Mouse (Mus musculus): Measurements from ENCODE around the gene Slc17a7. TPM values are rescaled to one million over a fixed set of nuclear protein-coding genes. Genes with fewer than 3 reads are reported as not detected.

The Slc17a7 gene
- total and polyA plus RNA-seq, 3 experiments: 0.11 TPM; not detected in 2

- Histone ChIP-seq H3K4me3 (replicated peaks in 1 of 3; ENCODE audit: low read depth in 2 of 3, low read length in 2 of 3, poor library complexity in 1 of 3) (no peak overlapping the region), H3K4me1 (ENCODE audit: control insufficient read depth in 1 of 2, insufficient read depth in 2 of 2) (peaks cover 0 to 11% of the 10 kb centered on the region in 2 experiments; a peak in 3 of 4 replicates), H3K27ac (ENCODE audit: insufficient read depth, low read depth) (no peak overlapping the region), H3K9me3 (replicated peaks; ENCODE audit: low read length) (peaks cover 16% of the 10 kb centered on the region), H3K79me2 (replicated peaks; ENCODE audit: control insufficient read depth, extremely low read depth, insufficient read depth, poor library complexity, severe bottlenecking) (no peaks in the 10 kb centered on the region), H3K9ac (ENCODE audit: insufficient read depth, low read depth) (no peak overlapping the region), H3K36me3 (replicated peaks in 1 of 2; ENCODE audit: control insufficient read depth in 1 of 2, insufficient read depth in 1 of 2, low read length in 1 of 2) (peaks cover 0 to 12% of the 10 kb centered on the region in 2 experiments), H3K4me2 (ENCODE audit: insufficient read depth, low read depth, poor library complexity, severe bottlenecking) (no peak overlapping the region), H3K27me3 (replicated peaks) (peaks cover 63% of the 10 kb centered on the region)
- in situ Hi-C loops (cut with MboI; ENCODE audit: low pct_ligation_motif_present, low pct_unique_long_range_greater_than_20kb, low sequenced_read_pairs): loop anchor here (10.0 kb wide), 1 partner anchor 140 kb away; no protein-coding TSS in a partner anchor
- dilution Hi-C loops (cut with MboI; ENCODE audit: extremely low pct_ligation_motif_present, extremely low pct_unique_long_range_greater_than_20kb, low sequenced_read_pairs): no loop called here
- TF ChIP-seq JUND (conservative IDR thresholded peaks at IDR 0.05; ENCODE audit: low read depth, low read length): no peak
- TF ChIP-seq IRF4 (IDR thresholded peaks at IDR 0.05; ENCODE audit: low read depth, low read length): no peak
- TF ChIP-seq KAT2A (IDR thresholded peaks at IDR 0.05; ENCODE audit: insufficient replicate concordance, low read length): no peak
- TF ChIP-seq TCF12 (IDR thresholded peaks at IDR 0.05; ENCODE audit: low read depth, low read length): no peak
- no peak for TF ChIP-seq USF1 (IDR thresholded peaks at IDR 0.05; ENCODE audit: low read depth, low read length)
- no peak for TF ChIP-seq RAD21 (IDR thresholded peaks at IDR 0.05; ENCODE audit: low read depth, low read length)
- TF ChIP-seq POLR2AphosphoS2 (IDR thresholded peaks at IDR 0.05; ENCODE audit: low read depth, low read length): no peak
- TF ChIP-seq NRF1 (IDR thresholded peaks at IDR 0.05; ENCODE audit: low read depth, low read length): no peak
- no peak for TF ChIP-seq ELF1 (IDR thresholded peaks at IDR 0.05; ENCODE audit: low read depth, low read length)
- no peak for TF ChIP-seq MAX (IDR thresholded peaks at IDR 0.05; ENCODE audit: low read length)
- no peak for TF ChIP-seq SIN3A (IDR thresholded peaks at IDR 0.05; ENCODE audit: low read length)
- TF ChIP-seq HCFC1 (IDR thresholded peaks at IDR 0.05; ENCODE audit: low read depth, low read length): no peak
- no peak for TF ChIP-seq ZC3H11A (IDR thresholded peaks at IDR 0.05; ENCODE audit: low read depth, low read length)
- TF ChIP-seq GABPA (IDR thresholded peaks at IDR 0.05; ENCODE audit: insufficient replicate concordance, low read depth, low read length): no peak
- TF ChIP-seq ZNF384 (IDR thresholded peaks at IDR 0.05; ENCODE audit: low read depth, low read length): no peak
- no peak for TF ChIP-seq CTCF (conservative IDR thresholded peaks at IDR 0.05 in 1 of 2, IDR thresholded peaks at IDR 0.05 in 1 of 2; ENCODE audit: low read depth in 2 of 2, low read length in 2 of 2)
- TF ChIP-seq SMC3 (IDR thresholded peaks at IDR 0.05; ENCODE audit: low read depth, low read length): no peak
- TF ChIP-seq MEF2A (IDR thresholded peaks at IDR 0.05; ENCODE audit: borderline replicate concordance, low read depth, low read length): no peak
- TF ChIP-seq MAZ (IDR thresholded peaks at IDR 0.05; ENCODE audit: low read depth, low read length): no peak
- no peak for TF ChIP-seq MYC (IDR thresholded peaks at IDR 0.05; ENCODE audit: low read depth, low read length)
- DNase-seq (ENCODE audit: extremely low read depth): no peak
Observed at GRCm38 (mm10) chr7:45164833-45165232, 1.1 kb downstream of the Slc17a7 start.

DNA sequence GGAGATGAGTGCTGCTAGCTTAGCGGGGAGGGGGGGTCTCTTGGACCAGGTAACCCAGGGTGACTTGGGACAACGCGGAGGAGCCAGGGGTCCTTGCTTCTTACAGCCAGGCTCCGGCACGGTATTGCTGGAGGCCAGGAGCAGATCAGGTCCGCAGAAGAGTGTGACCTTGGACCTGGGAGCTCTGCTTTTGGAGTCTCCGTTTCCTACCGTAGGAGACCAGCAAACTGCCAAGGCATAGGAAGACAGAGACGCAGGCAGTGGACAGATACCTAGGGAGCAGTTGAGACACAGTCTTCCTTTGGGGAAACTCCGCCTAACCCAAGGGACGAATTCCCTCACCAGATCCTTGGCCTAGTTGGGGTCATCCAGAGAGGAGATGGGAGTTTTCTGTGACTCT is 2.0 kb downstream of the Slc17a7 start:
- H3K9me3 ChIP-seq (replicated peaks; ENCODE audit: low read length): peaks cover 25% of the 10 kb centered on the region
- H3K27me3 ChIP-seq (replicated peaks): peaks cover 68% of the 10 kb centered on the region
- no peaks in the 10 kb centered on the region for H3K79me2 ChIP-seq (replicated peaks; ENCODE audit: control insufficient read depth, extremely low read depth, insufficient read depth, poor library complexity, severe bottlenecking)
- H3K9ac ChIP-seq (ENCODE audit: insufficient read depth, low read depth): no peak overlapping the region
- peaks cover 0 to 11% of the 10 kb centered on the region in 2 experiments; a peak in 3 of 4 replicates for H3K4me1 ChIP-seq (ENCODE audit: control insufficient read depth in 1 of 2, insufficient read depth in 2 of 2)
- in situ Hi-C loops (cut with MboI; ENCODE audit: low pct_ligation_motif_present, low pct_unique_long_range_greater_than_20kb, low sequenced_read_pairs) (loop anchor here (10.0 kb wide), 1 partner anchor 139 kb away; no protein-coding TSS in a partner anchor), dilution Hi-C loops (cut with MboI; ENCODE audit: extremely low pct_ligation_motif_present, extremely low pct_unique_long_range_greater_than_20kb, low sequenced_read_pairs) (no loop called here)
- H3K4me2 ChIP-seq (ENCODE audit: insufficient read depth, low read depth, poor library complexity, severe bottlenecking): no peak overlapping the region
- DNase-seq (ENCODE audit: extremely low read depth): no peak
- H3K4me3 ChIP-seq (replicated peaks in 1 of 3; ENCODE audit: low read depth in 2 of 3, low read length in 2 of 3, poor library complexity in 1 of 3): no peak overlapping the region
- H3K27ac ChIP-seq (ENCODE audit: insufficient read depth, low read depth): no peak overlapping the region
- TF ChIP-seq ZMIZ1 (IDR thresholded peaks at IDR 0.05; ENCODE audit: low read depth, low read length) (no peak), JUN (IDR thresholded peaks at IDR 0.05; ENCODE audit: insufficient read depth, low read depth, low read length) (no peak), SMC3 (IDR thresholded peaks at IDR 0.05; ENCODE audit: low read depth, low read length) (no peak), MAZ (IDR thresholded peaks at IDR 0.05; ENCODE audit: low read depth, low read length) (no peak), CTCF (conservative IDR thresholded peaks at IDR 0.05 in 1 of 2, IDR thresholded peaks at IDR 0.05 in 1 of 2; ENCODE audit: low read depth in 2 of 2, low read length in 2 of 2) (no peak), POLR2A (IDR thresholded peaks at IDR 0.05; ENCODE audit: low read depth, low read length) (no peak), KAT2A (IDR thresholded peaks at IDR 0.05; ENCODE audit: insufficient replicate concordance, low read length) (no peak), ZC3H11A (IDR thresholded peaks at IDR 0.05; ENCODE audit: low read depth, low read length) (no peak), SIN3A (IDR thresholded peaks at IDR 0.05; ENCODE audit: low read length) (no peak), MYC (IDR thresholded peaks at IDR 0.05; ENCODE audit: low read depth, low read length) (no peak), MXI1 (IDR thresholded peaks at IDR 0.05; ENCODE audit: low read depth, low read length) (no peak), USF2 (conservative IDR thresholded peaks at IDR 0.05; ENCODE audit: low read depth, low read length) (no peak), MEF2A (IDR thresholded peaks at IDR 0.05; ENCODE audit: borderline replicate concordance, low read depth, low read length) (no peak), TBP (conservative IDR thresholded peaks at IDR 0.05; ENCODE audit: low read depth, low read length) (no peak), BHLHE40 (IDR thresholded peaks at IDR 0.05; ENCODE audit: low read depth, low read length) (no peak), USF1 (IDR thresholded peaks at IDR 0.05; ENCODE audit: low read depth, low read length) (no peak)
- peaks cover 0 to 4% of the 10 kb centered on the region in 2 experiments for H3K36me3 ChIP-seq (replicated peaks in 1 of 2; ENCODE audit: control insufficient read depth in 1 of 2, insufficient read depth in 1 of 2, low read length in 1 of 2)
